Mouse (Mus musculus): ENCODE measurements around the gene Csmd2. TPM values are rescaled to one million over a fixed set of nuclear protein-coding genes. Genes with fewer than 3 reads are reported as not detected.

The Csmd2 gene
- polyA plus RNA-seq, 1 experiment, result 0.07 TPM

GRCm38 (mm10) chr4:128374051-128374450 is 386.4 kb downstream of the Csmd2 start:
- DNase-seq (ENCODE audit: low read depth in 1 of 2, low spot score in 2 of 2), result no peak
- WGBS, result 82% methylated on average over 5 of the region's 5 CpGs
- Histone ChIP-seq H3K4me3 (ENCODE audit: extremely low read depth, insufficient read depth, insufficient read length) (no peak overlapping the region), H3K27me3 (ENCODE audit: control insufficient read depth, insufficient read depth, low read length) (no peaks in the 10 kb centered on the region), H3K36me3 (ENCODE audit: control insufficient read depth, insufficient read depth, low read length) (no peaks in the 10 kb centered on the region), H3K27ac (ENCODE audit: insufficient read depth, low read length) (no peak overlapping the region), H3K4me1 (ENCODE audit: control insufficient read depth, insufficient read depth, insufficient read length) (no peaks in the 10 kb centered on the region)
- TF ChIP-seq POLR2A (IDR thresholded peaks at IDR 0.05; ENCODE audit: low read depth, low read length), result no peak
- no peak for TF ChIP-seq CTCF (IDR thresholded peaks at IDR 0.05; ENCODE audit: extremely low read depth, insufficient read depth, insufficient read length, insufficient replicate concordance)

- no peak overlapping the region for H3K4me3 ChIP-seq (ENCODE audit: extremely low read depth, insufficient read depth, insufficient read length)
- H3K36me3 ChIP-seq (ENCODE audit: control insufficient read depth, insufficient read depth, low read length), result no peaks in the 10 kb centered on the region
- WGBS, result 78% methylated on average over 2 of the region's 2 CpGs
- DNase-seq (ENCODE audit: low read depth in 1 of 2, low spot score in 2 of 2), result no peak
- TF ChIP-seq CTCF (IDR thresholded peaks at IDR 0.05; ENCODE audit: extremely low read depth, insufficient read depth, insufficient read length, insufficient replicate concordance) (no peak), POLR2A (IDR thresholded peaks at IDR 0.05; ENCODE audit: low read depth, low read length) (no peak)
- H3K27ac ChIP-seq (ENCODE audit: insufficient read depth, low read length), result no peak overlapping the region
- H3K27me3 ChIP-seq (ENCODE audit: control insufficient read depth, insufficient read depth, low read length), result no peaks in the 10 kb centered on the region
- no peaks in the 10 kb centered on the region for H3K4me1 ChIP-seq (ENCODE audit: control insufficient read depth, insufficient read depth, insufficient read length)
Measured at GRCm38 (mm10) chr4:128378946-128379345, 391.3 kb downstream of the Csmd2 start.

- TF ChIP-seq POLR2A (IDR thresholded peaks at IDR 0.05; ENCODE audit: low read depth, low read length) (no peak), CTCF (IDR thresholded peaks at IDR 0.05; ENCODE audit: extremely low read depth, insufficient read depth, insufficient read length, insufficient replicate concordance) (no peak)
- Histone ChIP-seq H3K27me3 (ENCODE audit: control insufficient read depth, insufficient read depth, low read length) (no peaks in the 10 kb centered on the region), H3K4me3 (ENCODE audit: extremely low read depth, insufficient read depth, insufficient read length) (no peak overlapping the region), H3K4me1 (ENCODE audit: control insufficient read depth, insufficient read depth, insufficient read length) (no peaks in the 10 kb centered on the region), H3K36me3 (ENCODE audit: control insufficient read depth, insufficient read depth, low read length) (no peaks in the 10 kb centered on the region), H3K27ac (ENCODE audit: insufficient read depth, low read length) (no peak overlapping the region)
- DNase-seq (ENCODE audit: low read depth in 1 of 2, low spot score in 2 of 2), result no peak
- WGBS, result 90% methylated on average over 6 of the region's 6 CpGs
Measured at GRCm38 (mm10) chr4:128381331-128381730, 393.7 kb downstream of the Csmd2 start.

GRCm38 (mm10) chr4:128383800-128384199 is 396.1 kb downstream of the Csmd2 start:
- no peak for TF ChIP-seq POLR2A (IDR thresholded peaks at IDR 0.05; ENCODE audit: low read depth, low read length)
- TF ChIP-seq CTCF (IDR thresholded peaks at IDR 0.05; ENCODE audit: extremely low read depth, insufficient read depth, insufficient read length, insufficient replicate concordance), result no peak
- 88% methylated on average over 7 of the region's 7 CpGs for WGBS

GRCm38 (mm10) chr4:128391484-128391883 is 403.8 kb downstream of the Csmd2 start:
- no peak for TF ChIP-seq POLR2A (IDR thresholded peaks at IDR 0.05; ENCODE audit: low read depth, low read length)
- no peak for TF ChIP-seq CTCF (IDR thresholded peaks at IDR 0.05; ENCODE audit: extremely low read depth, insufficient read depth, insufficient read length, insufficient replicate concordance)
- H3K4me3 ChIP-seq (ENCODE audit: extremely low read depth, insufficient read depth, insufficient read length), result no peak overlapping the region
- DNase-seq (ENCODE audit: low read depth in 1 of 2, low spot score in 2 of 2), result no peak
- H3K4me1 ChIP-seq (ENCODE audit: control insufficient read depth, insufficient read depth, insufficient read length), result no peaks in the 10 kb centered on the region
- H3K27ac ChIP-seq (ENCODE audit: insufficient read depth, low read length), result no peak overlapping the region
- H3K36me3 ChIP-seq (ENCODE audit: control insufficient read depth, insufficient read depth, low read length), result no peaks in the 10 kb centered on the region
- 93% methylated on average over 5 of the region's 5 CpGs for WGBS
- no peaks in the 10 kb centered on the region for H3K27me3 ChIP-seq (ENCODE audit: control insufficient read depth, insufficient read depth, low read length)

More at GRCm38 (mm10) chr4:128383800-128384199, 396.1 kb downstream of the Csmd2 start:
- no peaks in the 10 kb centered on the region for H3K27me3 ChIP-seq (ENCODE audit: control insufficient read depth, insufficient read depth, low read length)
- H3K4me1 ChIP-seq (ENCODE audit: control insufficient read depth, insufficient read depth, insufficient read length), result no peaks in the 10 kb centered on the region
- no peak overlapping the region for H3K27ac ChIP-seq (ENCODE audit: insufficient read depth, low read length)
- no peak for DNase-seq (ENCODE audit: low read depth in 1 of 2, low spot score in 2 of 2)
- no peak overlapping the region for H3K4me3 ChIP-seq (ENCODE audit: extremely low read depth, insufficient read depth, insufficient read length)
- H3K36me3 ChIP-seq (ENCODE audit: control insufficient read depth, insufficient read depth, low read length), result no peaks in the 10 kb centered on the region

- no peaks in the 10 kb centered on the region for H3K4me1 ChIP-seq (ENCODE audit: control insufficient read depth, insufficient read depth, insufficient read length)
- H3K36me3 ChIP-seq (ENCODE audit: control insufficient read depth, insufficient read depth, low read length), result no peaks in the 10 kb centered on the region
- H3K27me3 ChIP-seq (ENCODE audit: control insufficient read depth, insufficient read depth, low read length), result no peaks in the 10 kb centered on the region
- WGBS, result 68% methylated on average over 3 of the region's 3 CpGs
- DNase-seq (ENCODE audit: low read depth in 1 of 2, low spot score in 2 of 2), result no peak
- TF ChIP-seq POLR2A (IDR thresholded peaks at IDR 0.05; ENCODE audit: low read depth, low read length) (no peak), CTCF (IDR thresholded peaks at IDR 0.05; ENCODE audit: extremely low read depth, insufficient read depth, insufficient read length, insufficient replicate concordance) (no peak)
- no peak overlapping the region for H3K27ac ChIP-seq (ENCODE audit: insufficient read depth, low read length)
- no peak overlapping the region for H3K4me3 ChIP-seq (ENCODE audit: extremely low read depth, insufficient read depth, insufficient read length)
Measured at GRCm38 (mm10) chr4:128392279-128392678, 404.6 kb downstream of the Csmd2 start.

- H3K4me1 ChIP-seq (ENCODE audit: control insufficient read depth, insufficient read depth, insufficient read length), result no peaks in the 10 kb centered on the region
- TF ChIP-seq POLR2A (IDR thresholded peaks at IDR 0.05; ENCODE audit: low read depth, low read length), result no peak
- no peak for TF ChIP-seq CTCF (IDR thresholded peaks at IDR 0.05; ENCODE audit: extremely low read depth, insufficient read depth, insufficient read length, insufficient replicate concordance)
- no peaks in the 10 kb centered on the region for H3K36me3 ChIP-seq (ENCODE audit: control insufficient read depth, insufficient read depth, low read length)
- no peak overlapping the region for H3K27ac ChIP-seq (ENCODE audit: insufficient read depth, low read length)
- WGBS, result 85% methylated on average over 4 of the region's 4 CpGs
- H3K4me3 ChIP-seq (ENCODE audit: extremely low read depth, insufficient read depth, insufficient read length), result no peak overlapping the region
- DNase-seq (ENCODE audit: low read depth in 1 of 2, low spot score in 2 of 2), result no peak
- no peaks in the 10 kb centered on the region for H3K27me3 ChIP-seq (ENCODE audit: control insufficient read depth, insufficient read depth, low read length)
Measured at GRCm38 (mm10) chr4:128393864-128394263, 406.2 kb downstream of the Csmd2 start.

Data from spleen, adult 2 months (tissue).